9 mouse cellular contexts compared by ENCODE assay signal in genomic region chr5:107497519-107498501, GRCm38 (mm10). TPM values are rescaled to one million over a fixed set of nuclear protein-coding genes. Genes with fewer than 3 reads are reported as not detected.
DNase-seq lines count a peak whose midpoint lies in the region; ATAC-seq lines count a peak whose summit lies in the region.
"Had no signal": no experiment of that assay in that cellular context is flagged by ENCODE, and none has a peak within 500 bp of the region (broad histone marks: within the 10 kb centered on the region; RNA-seq: fewer than 3 reads in every experiment).

No protein-coding gene starts in this region.

- H3K9me3 ChIP-seq in hindbrain, embryonic 12.5 days (replicated peaks) = no peaks in the 10 kb centered on the region

- H3K4me1 ChIP-seq in hindbrain, embryonic 12.5 days = peaks cover 8% of the 10 kb centered on the region
- H3K4me1 ChIP-seq: heart, embryonic 15.5 days had no signal

- no peaks in the 10 kb centered on the region for H3K27me3 ChIP-seq in hindbrain, embryonic 12.5 days
- H3K27me3 ChIP-seq: heart, embryonic 15.5 days had no signal

- WGBS in hindbrain, embryonic 12.5 days = 56% methylated on average over 10 of the region's 10 CpGs

- H3K27ac ChIP-seq in hindbrain, embryonic 12.5 days = peak overlapping the region; percentile 75
- H3K27ac ChIP-seq: heart, embryonic 15.5 days had no signal

- H3K9ac ChIP-seq in hindbrain, embryonic 12.5 days = no peak overlapping the region
- H3K9ac ChIP-seq: heart, embryonic 15.5 days had no signal

- DNase-seq in Muller cell, postnatal 12 days (ENCODE audit: inconsistent ontology term) = peak; percentile 5
- DNase-seq in cerebellum, postnatal 14 days = peak; percentile 67 to 72
- DNase-seq in left cerebral cortex, postnatal 14 days (ENCODE audit: low spot score in 2 of 2) = peak; percentile 77 to 93
- DNase-seq in right cerebral cortex, adult 2 months (ENCODE audit: low spot score in 2 of 2) = peak; percentile 79 to 80
- DNase-seq in heart, adult 9 months (ENCODE audit: low spot score in 2 of 2) = no peak
- no peak for DNase-seq in ovary, postnatal 14 days (ENCODE audit: low spot score)
- no peak for DNase-seq in lung, postnatal 4 days

- peak overlapping the region; percentile 46 for H3K4me2 ChIP-seq in hindbrain, embryonic 12.5 days (replicated peaks)
- H3K4me2 ChIP-seq: heart, embryonic 15.5 days had no signal

- intact Hi-C loops in left cerebral cortex, postnatal 14 days (cut with DNase I) = loop anchor here (5.0 kb wide), 1 partner anchor 86 kb away; no protein-coding TSS in a partner anchor

- ATAC-seq in hindbrain, embryonic 12.5 days (ENCODE audit: low FRiP score) = peak; percentile 93

- no peaks in the 10 kb centered on the region for H3K36me3 ChIP-seq in hindbrain, embryonic 12.5 days
- H3K36me3 ChIP-seq: heart, embryonic 15.5 days had no signal

- peak overlapping the region; percentile 16 for H3K4me3 ChIP-seq in hindbrain, embryonic 12.5 days
- H3K4me3 ChIP-seq: heart, embryonic 15.5 days had no signal

RNA-seq across cellular contexts. Expression of gene Gm42669, which starts 9.6 kb away (rescaled TPM):
- polyA plus RNA-seq in hindbrain, embryonic 12.5 days (2016; fragmentation: Nextera tagmentation; extraction: Ambion mirVana) = 0.23 and 0.80 TPM in 2 replicates
- under 1 TPM; 0.66 to 0.76 TPM for total RNA-seq in left cerebral cortex, postnatal 14 days (2021)

RNA-seq across cellular contexts. Expression of gene 1700028K03Rik, which starts 36.7 kb away (rescaled TPM):
- 0.15 and 0.21 TPM in 2 replicates for polyA plus RNA-seq in hindbrain, embryonic 12.5 days (2016; fragmentation: Nextera tagmentation; extraction: Ambion mirVana)
- 1 to 10 TPM in 1 of 2 experiments, under 1 TPM in 1; 0.55 to 1.1 TPM for total RNA-seq in left cerebral cortex, postnatal 14 days (2021)

Comparison
In these comparisons a context has a peak if more than half of its experiments do, and no peak if none do; other contexts are left out.
1. DNase-seq: peak in Muller cell, postnatal 12 days (single experiment), cerebellum, postnatal 14 days (2 of 2), left cerebral cortex, postnatal 14 days (2 of 2) and right cerebral cortex, adult 2 months (2 of 2); none in heart, adult 9 months (0 of 2), ovary, postnatal 14 days (single experiment) and lung, postnatal 4 days (0 of 2).